Mouse (Mus musculus): ENCODE data around the gene Vmn2r96. TPM values are rescaled to one million over a fixed set of nuclear protein-coding genes. Genes with fewer than 3 reads are reported as not detected.
"Not testable (repeated sequence)": the region's sequence is repeated elsewhere in the genome, so short reads cannot be mapped to it uniquely, and the experiment has no call there.

Vmn2r96 gene
- not detected in 2 replicates for polyA plus RNA-seq (2016; fragmentation: Nextera tagmentation; extraction: Ambion mirVana)

DNA sequence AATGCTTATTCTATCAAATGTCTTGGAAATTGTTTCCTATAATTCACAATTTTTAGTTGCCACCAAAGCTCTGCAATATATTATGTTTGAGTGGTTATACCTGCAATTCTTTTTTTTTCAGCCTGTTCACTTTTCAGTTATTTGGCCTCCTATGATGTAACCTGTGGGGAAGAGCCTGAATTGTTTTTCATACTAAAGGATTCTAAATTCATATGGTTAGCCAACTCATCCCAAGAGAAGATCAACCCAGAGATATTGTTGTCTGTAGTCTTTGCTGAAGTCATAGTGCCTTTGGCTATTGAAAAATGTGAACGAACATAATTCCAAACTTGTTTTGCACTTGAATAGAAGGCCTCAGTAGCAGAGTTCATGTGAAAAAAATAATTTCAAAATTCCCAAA, at the start of gene Vmn2r96:
Gene Vmn2r96 (plus strand): TSS at position 301 of the 400 bp plus-strand sequence.
- peaks cover 15% of the 10 kb centered on the region for H3K9me3 ChIP-seq (replicated peaks)
- WGBS: 58% methylated on average over 1 of the region's 1 CpGs
- H3K27ac ChIP-seq (ENCODE audit: poor library complexity, severe bottlenecking); ATAC-seq (ENCODE audit: insufficient number of reproducible peaks, low FRiP score); H3K4me3 ChIP-seq; H3K4me2 ChIP-seq; H3K4me1 ChIP-seq (replicated peaks); H3K27me3 ChIP-seq (replicated peaks); H3K36me3 ChIP-seq; H3K9ac ChIP-seq: not testable (repeated sequence)

DNA sequence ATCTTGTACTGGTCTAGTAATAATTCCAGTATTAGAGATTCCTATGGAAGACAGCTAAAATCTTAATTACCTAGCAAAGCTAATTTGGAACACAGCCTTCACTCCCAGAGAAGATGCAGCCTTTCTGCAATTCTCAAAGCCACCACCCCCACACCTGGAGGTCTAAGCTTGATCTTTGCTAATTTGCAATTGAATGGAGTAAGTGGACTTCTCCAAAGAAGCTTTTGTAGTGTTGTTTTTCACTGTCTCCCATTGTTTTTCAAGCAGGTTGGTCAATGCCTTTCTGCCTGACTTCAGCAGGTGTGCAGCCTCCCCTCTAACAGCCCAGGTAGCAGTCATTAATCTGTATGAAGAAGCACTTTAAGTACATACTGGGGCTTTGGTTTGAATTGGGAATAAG, 49.6 kb upstream of the Vmn2r96 start:
- Histone ChIP-seq H3K4me3 (no peak overlapping the region), H3K4me1 (replicated peaks) (no peaks in the 10 kb centered on the region), H3K27ac (ENCODE audit: poor library complexity, severe bottlenecking) (no peak overlapping the region), H3K9me3 (replicated peaks) (peaks cover 36% of the 10 kb centered on the region), H3K27me3 (replicated peaks) (no peaks in the 10 kb centered on the region), H3K36me3 (no peaks in the 10 kb centered on the region), H3K9ac (no peak overlapping the region), H3K4me2 (no peak overlapping the region)
- ATAC-seq (ENCODE audit: insufficient number of reproducible peaks, low FRiP score): no peak

DNA sequence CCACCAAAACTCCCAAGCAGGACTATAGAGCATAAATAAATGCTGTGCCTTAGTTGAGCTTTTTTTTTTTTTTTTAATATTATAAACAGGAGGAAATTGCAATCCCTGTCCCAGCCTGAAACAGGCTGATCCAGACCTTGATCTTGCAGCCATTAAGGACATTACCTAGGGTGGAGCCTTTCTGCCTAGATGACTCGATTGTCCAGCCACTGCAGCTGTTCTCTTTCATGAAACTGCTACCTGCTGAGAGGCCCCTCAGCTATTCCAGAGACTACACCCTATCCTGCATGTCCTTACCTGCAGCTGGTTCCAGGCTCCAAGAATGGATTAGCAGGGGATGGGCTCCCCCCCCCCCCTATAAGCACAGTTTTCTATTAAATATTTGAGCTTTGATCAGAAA, 49.0 kb upstream of the Vmn2r96 start:
- H3K27ac ChIP-seq (ENCODE audit: poor library complexity, severe bottlenecking): no peak overlapping the region
- peaks cover 33% of the 10 kb centered on the region for H3K9me3 ChIP-seq (replicated peaks)
- no peak overlapping the region for H3K9ac ChIP-seq
- 66% methylated on average over 1 of the region's 1 CpGs for WGBS
- H3K4me2 ChIP-seq: no peak overlapping the region
- no peak overlapping the region for H3K4me3 ChIP-seq
- ATAC-seq (ENCODE audit: insufficient number of reproducible peaks, low FRiP score): no peak
- no peaks in the 10 kb centered on the region for H3K36me3 ChIP-seq
- no peaks in the 10 kb centered on the region for H3K27me3 ChIP-seq (replicated peaks)
- H3K4me1 ChIP-seq (replicated peaks): no peaks in the 10 kb centered on the region

DNA sequence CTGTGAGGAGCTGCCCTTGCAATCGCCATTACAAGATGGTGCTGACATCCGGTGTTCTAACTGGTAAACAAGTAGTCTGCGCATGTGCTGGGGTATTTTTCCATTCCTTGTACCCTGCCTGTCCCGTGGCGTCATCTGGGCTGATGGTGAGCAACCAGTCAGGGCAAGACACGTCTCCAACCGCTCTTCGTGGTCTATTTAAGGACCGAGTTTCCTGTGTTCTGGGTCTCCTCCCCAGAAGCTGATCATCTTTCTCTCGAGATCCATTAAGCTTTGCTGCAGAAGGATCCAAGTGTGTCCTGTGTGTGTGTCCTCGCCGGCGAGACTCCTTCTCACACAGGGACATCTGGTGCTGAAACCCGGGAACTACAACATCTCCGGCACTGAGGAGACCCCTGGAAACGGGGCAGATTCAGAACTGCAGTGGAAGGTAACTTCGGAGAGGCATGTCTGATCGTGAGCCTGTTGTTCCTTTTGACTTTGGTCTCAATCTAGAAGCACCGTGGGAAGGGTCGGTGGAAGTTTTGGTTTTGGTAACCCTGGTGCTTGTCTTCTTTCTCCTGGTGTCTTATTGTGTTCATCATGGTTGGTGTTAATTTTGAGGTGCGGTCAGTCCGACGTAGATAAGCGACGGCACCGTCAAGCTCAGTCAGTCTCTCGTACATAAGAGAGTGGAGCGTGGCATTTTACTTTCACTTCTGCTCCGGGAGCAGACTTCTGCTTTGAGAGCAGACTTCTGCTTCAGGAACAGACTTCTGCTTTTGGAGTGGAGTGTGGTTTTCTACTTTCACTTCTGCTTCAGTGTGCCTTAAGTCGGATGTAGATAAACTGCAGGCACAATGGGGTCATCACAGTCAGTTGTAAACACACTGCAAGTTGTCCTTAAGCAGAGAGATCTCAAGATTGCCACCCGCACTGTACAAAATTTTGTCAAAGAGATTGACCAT, 14.5 kb upstream of the Vmn2r96 start:
- not testable (repeated sequence) for H3K4me1 ChIP-seq (replicated peaks); H3K36me3 ChIP-seq; H3K9ac ChIP-seq; H3K27ac ChIP-seq (ENCODE audit: poor library complexity, severe bottlenecking); H3K4me3 ChIP-seq; ATAC-seq (ENCODE audit: insufficient number of reproducible peaks, low FRiP score); H3K27me3 ChIP-seq (replicated peaks); H3K4me2 ChIP-seq
- H3K9me3 ChIP-seq (replicated peaks): peaks cover 62% of the 10 kb centered on the region
- WGBS: 84% methylated on average over 31 of the region's 31 CpGs

DNA sequence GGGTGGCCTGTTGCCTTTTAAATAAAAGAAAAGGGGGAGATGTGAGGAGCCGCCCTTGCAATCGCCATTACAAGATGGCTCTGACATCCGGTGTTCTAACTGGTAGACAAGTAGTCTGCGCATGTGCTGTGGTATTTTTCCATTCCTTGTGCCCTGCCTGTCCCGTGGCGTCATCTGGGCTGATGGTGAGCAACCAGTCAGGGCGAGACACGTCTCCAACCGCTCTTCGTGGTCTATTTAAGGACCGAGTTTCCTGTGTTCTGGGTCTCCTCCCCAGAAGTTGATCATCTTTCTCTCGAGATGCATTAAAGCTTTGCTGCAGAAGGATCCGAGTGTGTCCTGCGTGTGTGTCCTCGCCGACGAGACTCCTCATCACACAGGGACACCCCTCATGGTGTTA, 6.8 kb upstream of the Vmn2r96 start:
- not testable (repeated sequence) for H3K4me2 ChIP-seq; H3K36me3 ChIP-seq; H3K4me3 ChIP-seq; H3K27ac ChIP-seq (ENCODE audit: poor library complexity, severe bottlenecking); ATAC-seq (ENCODE audit: insufficient number of reproducible peaks, low FRiP score); H3K9ac ChIP-seq; H3K27me3 ChIP-seq (replicated peaks); H3K4me1 ChIP-seq (replicated peaks)
- peaks cover 36% of the 10 kb centered on the region for H3K9me3 ChIP-seq (replicated peaks)
- 81% methylated on average over 17 of the region's 17 CpGs for WGBS

DNA sequence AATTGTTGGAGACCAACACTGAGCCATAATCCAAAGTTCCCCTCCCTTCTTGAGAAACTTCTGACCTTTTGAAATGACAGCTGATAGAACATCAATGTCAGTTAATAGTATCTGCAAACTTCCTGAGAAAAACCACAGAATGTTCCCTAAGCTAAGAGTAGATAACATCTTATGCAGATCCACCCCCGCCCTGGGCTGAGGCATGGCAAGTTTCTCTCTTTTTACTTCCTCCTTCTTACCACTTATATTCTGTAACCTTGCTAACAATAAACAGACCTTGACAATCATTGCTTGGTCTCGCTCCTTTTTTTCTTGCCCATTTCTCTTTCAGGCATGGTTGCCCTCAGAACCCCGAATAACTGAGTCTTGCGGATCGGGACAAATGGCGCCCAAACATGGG, 42.2 kb downstream of the Vmn2r96 start:
- not testable (repeated sequence) for H3K36me3 ChIP-seq; ATAC-seq (ENCODE audit: insufficient number of reproducible peaks, low FRiP score); H3K27ac ChIP-seq (ENCODE audit: poor library complexity, severe bottlenecking); H3K27me3 ChIP-seq (replicated peaks); H3K4me2 ChIP-seq; H3K4me3 ChIP-seq; H3K4me1 ChIP-seq (replicated peaks); H3K9ac ChIP-seq
- peaks cover 40% of the 10 kb centered on the region for H3K9me3 ChIP-seq (replicated peaks)
- WGBS: 79% methylated on average over 6 of the region's 6 CpGs

DNA sequence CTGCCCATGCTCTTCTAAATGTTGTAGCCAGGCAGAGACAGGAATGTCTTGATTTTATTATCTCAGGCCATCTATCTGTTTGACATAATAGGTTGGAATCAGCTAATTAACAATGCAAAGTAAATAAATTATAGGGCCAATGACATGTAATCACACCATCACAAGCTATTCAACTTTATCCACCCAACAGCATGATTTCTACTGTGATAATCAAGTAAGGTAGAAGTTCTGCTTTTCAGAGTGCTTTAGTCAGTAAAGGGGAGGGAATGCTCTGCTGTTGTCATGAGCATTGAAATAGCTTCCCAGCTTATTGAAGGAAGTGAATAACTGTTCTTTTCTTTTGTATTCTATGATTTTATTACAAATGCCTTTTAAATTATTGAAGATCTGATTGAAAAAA, 53.6 kb downstream of the Vmn2r96 start:
- Histone ChIP-seq H3K4me1 (replicated peaks) (no peaks in the 10 kb centered on the region), H3K4me2 (no peak overlapping the region), H3K4me3 (no peak overlapping the region), H3K27me3 (replicated peaks) (no peaks in the 10 kb centered on the region), H3K9me3 (replicated peaks) (peaks cover 14% of the 10 kb centered on the region), H3K36me3 (no peaks in the 10 kb centered on the region), H3K9ac (no peak overlapping the region), H3K27ac (ENCODE audit: poor library complexity, severe bottlenecking) (no peak overlapping the region)
- no peak for ATAC-seq (ENCODE audit: insufficient number of reproducible peaks, low FRiP score)

Other genes starting within 250 kb of the Vmn2r96 start
- not detected in 2 replicates for gene Vmn2r95, start 149.1 kb upstream of the Vmn2r96 start, polyA plus RNA-seq (2016; fragmentation: Nextera tagmentation; extraction: Ambion mirVana)